Mouse (Mus musculus): ENCODE results near the gene Sorl1. TPM values are rescaled to one million over a fixed set of nuclear protein-coding genes. Genes with fewer than 3 reads are reported as not detected.

The Sorl1 gene
- total RNA-seq, 1 experiment, result 24.1 TPM

DNA sequence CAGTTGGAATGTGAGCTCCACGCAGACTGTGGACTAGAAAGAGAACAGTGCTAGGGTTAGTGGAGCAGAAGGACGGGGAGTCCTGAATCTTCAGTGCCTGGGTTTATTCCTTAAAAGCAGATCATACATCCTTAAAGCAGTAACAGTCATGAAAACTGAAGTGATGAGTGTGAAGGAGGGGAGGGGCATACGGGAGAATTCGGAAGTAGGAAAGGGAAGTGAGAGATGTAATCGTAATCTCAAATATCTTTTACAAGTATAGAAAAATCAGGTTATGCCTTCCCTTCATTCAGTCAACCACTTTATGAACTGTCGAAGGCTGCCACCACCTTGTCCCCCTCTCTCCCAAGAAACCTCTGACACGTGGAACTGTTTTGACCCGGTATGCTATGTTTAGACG, 165.8 kb downstream of the Sorl1 start:
- no peak overlapping the region for H3K4me3 ChIP-seq (ENCODE audit: insufficient read depth in 1 of 2, low read depth in 1 of 2, low read length in 2 of 2, poor library complexity in 1 of 2, severe bottlenecking in 1 of 2)
- no peak for DNase-seq (ENCODE audit: low read depth, low spot score)
- no peak for TF ChIP-seq ZC3H11A (IDR thresholded peaks at IDR 0.05; ENCODE audit: borderline replicate concordance, low read depth, low read length)
- no peak for TF ChIP-seq HCFC1 (IDR thresholded peaks at IDR 0.05; ENCODE audit: borderline replicate concordance, insufficient read depth, low read length)
- H3K9me3 ChIP-seq (ENCODE audit: control insufficient read depth, insufficient read depth, low read depth, low read length), result no peaks in the 10 kb centered on the region
- no peak overlapping the region for H3K27ac ChIP-seq (ENCODE audit: insufficient read depth, low read depth, low read length, poor library complexity, severe bottlenecking)
- H3K36me3 ChIP-seq (ENCODE audit: control insufficient read depth, insufficient read depth, low read length, poor library complexity, severe bottlenecking), result no peaks in the 10 kb centered on the region
- in situ Hi-C loops (cut with MboI; ENCODE audit: low sequenced_read_pairs in 2 of 2, unreplicated experiment in 2 of 2), result loop anchor here in 1 of 2 experiments (25.0 kb wide), 1 partner anchor 721 kb away; no protein-coding TSS in a partner anchor
- peaks cover 0 to 2% of the 10 kb centered on the region in 2 experiments; a peak in 1 of 4 replicates for H3K4me1 ChIP-seq (ENCODE audit: control insufficient read depth in 2 of 2, insufficient read depth in 2 of 2, low read length in 2 of 2, poor library complexity in 1 of 2)
- no peak overlapping the region for H3K9ac ChIP-seq (ENCODE audit: insufficient read depth, low read depth, low read length, poor library complexity, severe bottlenecking)

GRCm38 (mm10) chr9:41953486-41953885, 170.6 kb downstream of the Sorl1 start:
- H3K27ac ChIP-seq (ENCODE audit: insufficient read depth, low read depth, low read length, poor library complexity, severe bottlenecking), result no peak overlapping the region
- TF ChIP-seq ZNF384 (IDR thresholded peaks at IDR 0.05; ENCODE audit: low read depth, low read length) (no peak), CHD2 (IDR thresholded peaks at IDR 0.05; ENCODE audit: low read depth, low read length) (no peak), MAFK (IDR thresholded peaks at IDR 0.05; ENCODE audit: insufficient read depth, low read depth, low read length) (no peak), ZC3H11A (IDR thresholded peaks at IDR 0.05; ENCODE audit: borderline replicate concordance, low read depth, low read length) (peak; percentile 53; the same call in 1 of the 2 replicates), HCFC1 (IDR thresholded peaks at IDR 0.05; ENCODE audit: borderline replicate concordance, insufficient read depth, low read length) (no peak)
- H3K9me3 ChIP-seq (ENCODE audit: control insufficient read depth, insufficient read depth, low read depth, low read length), result no peaks in the 10 kb centered on the region
- no peak overlapping the region for H3K9ac ChIP-seq (ENCODE audit: insufficient read depth, low read depth, low read length, poor library complexity, severe bottlenecking)
- no peak overlapping the region for H3K4me3 ChIP-seq (ENCODE audit: insufficient read depth in 1 of 2, low read depth in 1 of 2, low read length in 2 of 2, poor library complexity in 1 of 2, severe bottlenecking in 1 of 2)
- H3K36me3 ChIP-seq (ENCODE audit: control insufficient read depth, insufficient read depth, low read length, poor library complexity, severe bottlenecking), result no peaks in the 10 kb centered on the region
- peaks cover 0 to 7% of the 10 kb centered on the region in 2 experiments; a peak in 2 of 4 replicates for H3K4me1 ChIP-seq (ENCODE audit: control insufficient read depth in 2 of 2, insufficient read depth in 2 of 2, low read length in 2 of 2, poor library complexity in 1 of 2)
- in situ Hi-C loops (cut with MboI; ENCODE audit: low sequenced_read_pairs in 2 of 2, unreplicated experiment in 2 of 2), result loop anchor here (5.0 to 25.0 kb wide), 2 partner anchors 716 to 726 kb away; no protein-coding TSS in a partner anchor
- DNase-seq (ENCODE audit: low read depth, low spot score), result no peak

- H3K27ac ChIP-seq (ENCODE audit: insufficient read depth, low read depth, low read length, poor library complexity, severe bottlenecking), result no peak overlapping the region
- H3K9ac ChIP-seq (ENCODE audit: insufficient read depth, low read depth, low read length, poor library complexity, severe bottlenecking), result no peak overlapping the region
- TF ChIP-seq ZNF384 (IDR thresholded peaks at IDR 0.05; ENCODE audit: low read depth, low read length) (no peak), MAFK (IDR thresholded peaks at IDR 0.05; ENCODE audit: insufficient read depth, low read depth, low read length) (no peak), CHD2 (IDR thresholded peaks at IDR 0.05; ENCODE audit: low read depth, low read length) (no peak)
- in situ Hi-C loops (cut with MboI; ENCODE audit: low sequenced_read_pairs in 2 of 2, unreplicated experiment in 2 of 2), result loop anchor here (5.0 to 25.0 kb wide), 2 partner anchors 715 to 725 kb away; no protein-coding TSS in a partner anchor
- no peaks in the 10 kb centered on the region for H3K36me3 ChIP-seq (ENCODE audit: control insufficient read depth, insufficient read depth, low read length, poor library complexity, severe bottlenecking)
- peaks cover 0 to 7% of the 10 kb centered on the region in 2 experiments; a peak in 2 of 4 replicates for H3K4me1 ChIP-seq (ENCODE audit: control insufficient read depth in 2 of 2, insufficient read depth in 2 of 2, low read length in 2 of 2, poor library complexity in 1 of 2)
- no peaks in the 10 kb centered on the region for H3K9me3 ChIP-seq (ENCODE audit: control insufficient read depth, insufficient read depth, low read depth, low read length)
- no peak for DNase-seq (ENCODE audit: low read depth, low spot score)
- H3K4me3 ChIP-seq (ENCODE audit: insufficient read depth in 1 of 2, low read depth in 1 of 2, low read length in 2 of 2, poor library complexity in 1 of 2, severe bottlenecking in 1 of 2), result no peak overlapping the region
Observed at GRCm38 (mm10) chr9:41952650-41953204, 171.4 kb downstream of the Sorl1 start.

DNA sequence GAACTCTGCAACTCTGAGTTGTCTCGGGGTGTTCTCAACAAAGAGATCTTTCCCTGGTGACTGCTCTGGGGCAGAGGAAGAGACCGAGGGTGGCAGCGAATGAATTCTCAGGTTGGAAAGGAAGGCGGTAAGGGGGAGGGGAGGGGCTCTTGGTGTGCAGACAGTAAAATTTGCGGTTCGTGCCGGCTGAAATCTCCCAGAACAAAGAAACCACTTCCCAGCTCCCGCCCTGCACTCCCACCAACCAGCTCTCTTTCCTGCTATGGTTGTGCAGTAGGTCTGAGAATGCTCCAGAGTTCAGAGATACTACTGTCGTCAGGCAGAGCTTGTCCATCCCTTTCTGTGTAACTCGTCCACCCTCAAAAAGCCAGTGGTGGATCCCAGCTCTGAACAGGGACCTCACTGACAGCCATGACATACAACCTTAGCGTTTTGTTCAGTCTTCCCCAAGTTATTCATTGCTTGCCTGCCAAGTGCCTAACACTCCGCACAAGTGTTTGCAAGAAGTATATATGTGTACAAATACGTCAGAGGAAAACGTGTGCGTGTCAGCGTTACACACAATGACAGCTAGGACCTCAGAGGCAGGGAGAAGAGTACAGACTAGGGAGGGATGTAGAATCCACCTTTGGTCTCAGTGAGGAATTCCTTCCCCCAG, 172.5 kb downstream of the Sorl1 start:
- Histone ChIP-seq H3K36me3 (ENCODE audit: control insufficient read depth, insufficient read depth, low read length, poor library complexity, severe bottlenecking) (no peaks in the 10 kb centered on the region), H3K4me3 (ENCODE audit: insufficient read depth in 1 of 2, low read depth in 1 of 2, low read length in 2 of 2, poor library complexity in 1 of 2, severe bottlenecking in 1 of 2) (peak overlapping the region; percentile 57 to 64), H3K9me3 (ENCODE audit: control insufficient read depth, insufficient read depth, low read depth, low read length) (no peaks in the 10 kb centered on the region), H3K9ac (ENCODE audit: insufficient read depth, low read depth, low read length, poor library complexity, severe bottlenecking) (peak overlapping the region; percentile 62; the same call in 1 of the 2 replicates), H3K27ac (ENCODE audit: insufficient read depth, low read depth, low read length, poor library complexity, severe bottlenecking) (no peak overlapping the region), H3K4me1 (ENCODE audit: control insufficient read depth in 2 of 2, insufficient read depth in 2 of 2, low read length in 2 of 2, poor library complexity in 1 of 2) (peaks cover 0 to 7% of the 10 kb centered on the region in 2 experiments; a peak in 2 of 4 replicates)
- TF ChIP-seq ZC3H11A (IDR thresholded peaks at IDR 0.05; ENCODE audit: borderline replicate concordance, low read depth, low read length) (no peak), CHD2 (IDR thresholded peaks at IDR 0.05; ENCODE audit: low read depth, low read length) (no peak), HCFC1 (IDR thresholded peaks at IDR 0.05; ENCODE audit: borderline replicate concordance, insufficient read depth, low read length) (no peak), MAFK (IDR thresholded peaks at IDR 0.05; ENCODE audit: insufficient read depth, low read depth, low read length) (no peak)
- peak; percentile 54 for DNase-seq (ENCODE audit: low read depth, low spot score)
- in situ Hi-C loops (cut with MboI; ENCODE audit: low sequenced_read_pairs in 2 of 2, unreplicated experiment in 2 of 2), result loop anchor here (5.0 to 25.0 kb wide), 2 partner anchors 714 to 724 kb away; no protein-coding TSS in a partner anchor
